Mouse (Mus musculus): Measurements from ENCODE around the gene Tle3. TPM values are rescaled to one million over a fixed set of nuclear protein-coding genes. Genes with fewer than 3 reads are reported as not detected.

The Tle3 gene
- total RNA-seq, 2 experiments from 2014 or later = 69.2 to 71.5 TPM

GRCm38 (mm10) chr9:61359741-61360140, 12.4 kb upstream of the Tle3 start:
- TF ChIP-seq CTCF (IDR thresholded peaks at IDR 0.05) = no peak
- no peak overlapping the region for H3K4me3 ChIP-seq
- intact Hi-C loops (cut with DNase I) = no loop called here
- DNase-seq (ENCODE audit: extremely low spot score in 1 of 2, low spot score in 2 of 2) = no peak
- no peak overlapping the region for H3K27ac ChIP-seq

GRCm38 (mm10) chr9:61360163-61360562, 12.0 kb upstream of the Tle3 start:
- no peak for DNase-seq (ENCODE audit: extremely low spot score in 1 of 2, low spot score in 2 of 2)
- H3K4me3 ChIP-seq = no peak overlapping the region
- TF ChIP-seq CTCF (IDR thresholded peaks at IDR 0.05) = no peak
- intact Hi-C loops (cut with DNase I) = no loop called here
- no peak overlapping the region for H3K27ac ChIP-seq

GRCm38 (mm10) chr9:61360727-61361631, 11.2 kb upstream of the Tle3 start:
- DNase-seq (ENCODE audit: extremely low spot score in 1 of 2, low spot score in 2 of 2) = no peak
- no peak overlapping the region for H3K4me3 ChIP-seq
- no peak for TF ChIP-seq CTCF (IDR thresholded peaks at IDR 0.05)
- no peak overlapping the region for H3K27ac ChIP-seq
- intact Hi-C loops (cut with DNase I) = no loop called here

GRCm38 (mm10) chr9:61363194-61363593, 9.0 kb upstream of the Tle3 start:
- DNase-seq (ENCODE audit: extremely low spot score in 1 of 2, low spot score in 2 of 2) = no peak
- intact Hi-C loops (cut with DNase I) = no loop called here
- no peak overlapping the region for H3K27ac ChIP-seq
- no peak overlapping the region for H3K4me3 ChIP-seq
- TF ChIP-seq CTCF (IDR thresholded peaks at IDR 0.05) = no peak

GRCm38 (mm10) chr9:61366108-61366507, 6.1 kb upstream of the Tle3 start:
- intact Hi-C loops (cut with DNase I) = no loop called here
- Histone ChIP-seq H3K4me3 (no peak overlapping the region), H3K27ac (no peak overlapping the region)
- TF ChIP-seq CTCF (IDR thresholded peaks at IDR 0.05) = no peak
- DNase-seq (ENCODE audit: extremely low spot score in 1 of 2, low spot score in 2 of 2) = no peak

- Histone ChIP-seq H3K27ac (no peak overlapping the region), H3K4me3 (no peak overlapping the region)
- TF ChIP-seq CTCF (IDR thresholded peaks at IDR 0.05) = no peak
- intact Hi-C loops (cut with DNase I) = no loop called here
- DNase-seq (ENCODE audit: extremely low spot score in 1 of 2, low spot score in 2 of 2) = no peak
Measured at GRCm38 (mm10) chr9:61367156-61367555, 5.0 kb upstream of the Tle3 start.

- Histone ChIP-seq H3K27ac (no peak overlapping the region), H3K4me3 (no peak overlapping the region)
- DNase-seq (ENCODE audit: extremely low spot score in 1 of 2, low spot score in 2 of 2) = no peak
- TF ChIP-seq CTCF (IDR thresholded peaks at IDR 0.05) = no peak
- intact Hi-C loops (cut with DNase I) = no loop called here
Measured at GRCm38 (mm10) chr9:61367857-61368566, 4.2 kb upstream of the Tle3 start.

GRCm38 (mm10) chr9:61368567-61369240, 3.5 kb upstream of the Tle3 start:
- DNase-seq (ENCODE audit: extremely low spot score in 1 of 2, low spot score in 2 of 2) = no peak
- TF ChIP-seq CTCF (IDR thresholded peaks at IDR 0.05) = no peak
- H3K27ac ChIP-seq = no peak overlapping the region
- intact Hi-C loops (cut with DNase I) = no loop called here
- H3K4me3 ChIP-seq = no peak overlapping the region

- peak; percentile 9 for TF ChIP-seq CTCF (IDR thresholded peaks at IDR 0.05)
- no peak overlapping the region for H3K27ac ChIP-seq
- intact Hi-C loops (cut with DNase I) = loop anchor here (1.0 to 5.0 kb wide), 7 partner anchors 91 to 322 kb away; no protein-coding TSS in a partner anchor
- peak overlapping the region; percentile 39 for H3K4me3 ChIP-seq
- DNase-seq (ENCODE audit: extremely low spot score in 1 of 2, low spot score in 2 of 2) = peak; percentile 43 to 49
Measured at GRCm38 (mm10) chr9:61369316-61370273, 2.6 kb upstream of the Tle3 start.

- H3K27ac ChIP-seq = peak overlapping the region; percentile 96
- H3K4me3 ChIP-seq = peak overlapping the region; percentile 52
- TF ChIP-seq CTCF (IDR thresholded peaks at IDR 0.05) = no peak
- peak; percentile 99 for DNase-seq (ENCODE audit: extremely low spot score in 1 of 2, low spot score in 2 of 2)
- intact Hi-C loops (cut with DNase I) = loop anchor here (1.0 to 5.0 kb wide), 7 partner anchors 92 to 323 kb away; no protein-coding TSS in a partner anchor
Measured at GRCm38 (mm10) chr9:61370454-61370888, 1.7 kb upstream of the Tle3 start.
